Mouse (Mus musculus): ENCODE measurements around the gene Apol7c. TPM values are rescaled to one million over a fixed set of nuclear protein-coding genes. Genes with fewer than 3 reads are reported as not detected.
"Not testable (repeated sequence)": the region's sequence is repeated elsewhere in the genome, so short reads cannot be mapped to it uniquely, and the experiment has no call there.

The Apol7c gene
- polyA plus RNA-seq, 1 experiment from 2014 or later = not detected

DNA sequence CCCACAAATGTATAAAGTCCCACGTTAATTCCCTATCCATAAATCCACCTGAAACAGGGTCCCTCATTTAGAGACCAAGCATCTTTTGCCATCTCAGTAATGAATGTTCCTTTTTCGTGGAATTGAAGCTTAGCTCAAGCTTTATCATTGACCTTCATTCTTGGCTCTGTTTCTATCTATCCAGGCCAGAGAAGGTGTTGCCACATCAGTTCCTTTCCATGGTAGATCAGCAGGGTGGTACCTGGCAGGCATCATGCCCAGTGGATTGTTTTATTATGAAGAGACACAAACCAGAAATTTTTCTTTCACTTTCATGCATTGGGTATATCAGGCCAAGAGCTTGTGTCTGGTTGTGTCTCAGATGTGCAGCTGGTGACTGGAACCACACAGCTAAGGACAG is 56.4 kb downstream of the Apol7c start, which contains the start of gene Apol10a:
Gene Apol10a (plus strand): TSS at position 355 of the 400 bp plus-strand sequence.
- not testable (repeated sequence) for H3K4me3 ChIP-seq (replicated peaks); H3K9ac ChIP-seq (replicated peaks); H3K4me2 ChIP-seq (replicated peaks); H3K27ac ChIP-seq; H3K36me3 ChIP-seq; H3K27me3 ChIP-seq; H3K9me3 ChIP-seq; ATAC-seq; H3K4me1 ChIP-seq (replicated peaks)
- WGBS = 74% methylated on average over 2 of the region's 2 CpGs

Other genes starting within 250 kb of the Apol7c start
- 154 and 163 TPM in 2 replicates for gene Rbfox2, start 226.3 kb downstream of the Apol7c start, polyA plus RNA-seq (2015; fragmentation: Nextera tagmentation; extraction: Ambion mirVana)
- not detected in 2 replicates for gene Apol7a, start 134.2 kb downstream of the Apol7c start, polyA plus RNA-seq (2015; fragmentation: Nextera tagmentation; extraction: Ambion mirVana)
- gene Apol9a, start 122.2 kb downstream of the Apol7c start, polyA plus RNA-seq (2015; fragmentation: Nextera tagmentation; extraction: Ambion mirVana) = 0.04 TPM in 1 of 2 replicates, not detected in the other
- not detected in 2 replicates for gene Apol7b, start 85.8 kb downstream of the Apol7c start, polyA plus RNA-seq (2015; fragmentation: Nextera tagmentation; extraction: Ambion mirVana)
- not detected in 2 replicates for gene Apol10a, start 56.3 kb downstream of the Apol7c start, polyA plus RNA-seq (2015; fragmentation: Nextera tagmentation; extraction: Ambion mirVana)
- gene Apol11a, start 25.0 kb downstream of the Apol7c start, polyA plus RNA-seq (2015; fragmentation: Nextera tagmentation; extraction: Ambion mirVana) = not detected in 2 replicates
- gene 1700025B11Rik, start 28.6 kb upstream of the Apol7c start, polyA plus RNA-seq (2015; fragmentation: Nextera tagmentation; extraction: Ambion mirVana) = not detected in 2 replicates
- gene Apol10b, start 62.8 kb upstream of the Apol7c start, polyA plus RNA-seq (2015; fragmentation: Nextera tagmentation; extraction: Ambion mirVana) = not detected in 2 replicates
- gene Gm36245, start 65.9 kb upstream of the Apol7c start, polyA plus RNA-seq (2015; fragmentation: Nextera tagmentation; extraction: Ambion mirVana) = not detected in 2 replicates
- 0.10 TPM in 1 of 2 replicates, not detected in the other for gene Apol11b, start 110.0 kb upstream of the Apol7c start, polyA plus RNA-seq (2015; fragmentation: Nextera tagmentation; extraction: Ambion mirVana)
- gene Apol7e, start 165.5 kb upstream of the Apol7c start, polyA plus RNA-seq (2015; fragmentation: Nextera tagmentation; extraction: Ambion mirVana) = not detected in 2 replicates
- not detected in 2 replicates for gene Apol9b, start 195.7 kb upstream of the Apol7c start, polyA plus RNA-seq (2015; fragmentation: Nextera tagmentation; extraction: Ambion mirVana)
- gene Apol8, start 223.7 kb upstream of the Apol7c start, polyA plus RNA-seq (2015; fragmentation: Nextera tagmentation; extraction: Ambion mirVana) = 0.23 TPM in 1 of 2 replicates, not detected in the other